8 mouse cellular contexts compared by ENCODE assay signal in the genomic region with DNA sequence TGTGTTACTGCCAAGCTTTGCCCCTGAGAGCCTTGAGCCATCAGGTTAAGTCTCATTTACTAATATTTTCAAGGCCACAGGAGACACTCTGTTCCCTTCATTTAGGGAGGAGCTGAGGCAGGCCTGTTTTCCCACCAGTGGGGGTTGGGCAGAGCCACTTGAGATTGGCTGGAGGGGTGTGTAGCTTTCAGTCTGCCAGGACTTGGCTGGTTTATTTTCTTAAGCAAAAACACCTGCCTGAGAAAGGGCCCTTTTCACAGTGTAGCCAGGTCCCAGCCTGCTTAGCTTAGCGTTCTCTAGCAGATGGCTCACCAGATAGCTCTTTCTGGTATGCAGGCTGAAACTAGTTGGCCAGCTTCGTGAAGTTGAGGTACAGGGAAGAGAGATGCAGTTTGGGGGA. TPM values are rescaled to one million over a fixed set of nuclear protein-coding genes. Genes with fewer than 3 reads are reported as not detected.
DNase-seq lines count a peak whose midpoint lies in the region; ATAC-seq and TF ChIP-seq lines count a peak whose summit lies in the region.

No protein-coding gene starts in this region.

- WGBS in embryonic facial prominence, embryonic 15.5 days: 10% methylated on average over 2 of the region's 2 CpGs
- 28% methylated on average over 2 of the region's 2 CpGs for WGBS in lung, embryonic 14.5 days
- WGBS in midbrain, embryonic 13.5 days: 68% methylated on average over 2 of the region's 2 CpGs

- H3K27ac ChIP-seq in embryonic facial prominence, embryonic 15.5 days (replicated peaks): peak overlapping the region; percentile 99
- H3K27ac ChIP-seq in lung, embryonic 14.5 days (ENCODE audit: low read depth): peak overlapping the region; percentile 64
- H3K27ac ChIP-seq in midbrain, embryonic 13.5 days: no peak overlapping the region

- no peak for TF ChIP-seq CTCF in lung, embryonic 14.5 days (IDR thresholded peaks at IDR 0.05; ENCODE audit: low read depth)

- H3K9ac ChIP-seq in embryonic facial prominence, embryonic 15.5 days: no peak overlapping the region
- no peak overlapping the region for H3K9ac ChIP-seq in lung, embryonic 14.5 days
- H3K9ac ChIP-seq in midbrain, embryonic 13.5 days (replicated peaks): no peak overlapping the region

- H3K36me3 ChIP-seq in embryonic facial prominence, embryonic 15.5 days: peaks cover 22% of the 10 kb centered on the region; the same call in 1 of the 2 replicates
- H3K36me3 ChIP-seq in lung, embryonic 14.5 days (ENCODE audit: insufficient read depth): peaks cover 8% of the 10 kb centered on the region; the same call in 1 of the 2 replicates
- H3K36me3 ChIP-seq in midbrain, embryonic 13.5 days: no peaks in the 10 kb centered on the region

- H3K4me3 ChIP-seq in embryonic facial prominence, embryonic 15.5 days (replicated peaks): peak overlapping the region; percentile 87; the same call in 1 of the 2 replicates
- H3K4me3 ChIP-seq in lung, embryonic 14.5 days (ENCODE audit: low read depth, low read length): no peak overlapping the region
- H3K4me3 ChIP-seq in midbrain, embryonic 13.5 days (replicated peaks): no peak overlapping the region

- peak; percentile 78 for ATAC-seq in embryonic facial prominence, embryonic 15.5 days (ENCODE audit: insufficient number of reproducible peaks, low FRiP score, low TSS enrichment, low read depth)
- ATAC-seq in lung, embryonic 14.5 days (ENCODE audit: insufficient read depth): peak; percentile 45
- no peak for ATAC-seq in midbrain, embryonic 13.5 days

- no peaks in the 10 kb centered on the region for H3K27me3 ChIP-seq in embryonic facial prominence, embryonic 15.5 days
- no peaks in the 10 kb centered on the region for H3K27me3 ChIP-seq in lung, embryonic 14.5 days (ENCODE audit: insufficient read depth, low read length)
- H3K27me3 ChIP-seq in midbrain, embryonic 13.5 days: peaks cover 24% of the 10 kb centered on the region

- H3K9me3 ChIP-seq in embryonic facial prominence, embryonic 15.5 days (replicated peaks): no peaks in the 10 kb centered on the region
- H3K9me3 ChIP-seq in lung, embryonic 14.5 days (ENCODE audit: low read depth, low read length): no peaks in the 10 kb centered on the region
- no peaks in the 10 kb centered on the region for H3K9me3 ChIP-seq in midbrain, embryonic 13.5 days

- H3K4me1 ChIP-seq in embryonic facial prominence, embryonic 15.5 days: peaks cover 80% of the 10 kb centered on the region
- peaks cover 47% of the 10 kb centered on the region for H3K4me1 ChIP-seq in lung, embryonic 14.5 days (ENCODE audit: insufficient read depth)
- H3K4me1 ChIP-seq in midbrain, embryonic 13.5 days (replicated peaks): peaks cover 14% of the 10 kb centered on the region

- peak; percentile 97 for DNase-seq in heart, adult 11 months
- DNase-seq in heart, adult 8-10 months (ENCODE audit: low spot score): no peak
- peak; percentile 53 for DNase-seq in hindlimb bud, embryonic 11.5 days (ENCODE audit: extremely low spot score, low read depth, low spot score)
- DNase-seq in lung, embryonic 14.5 days: peak; percentile 63
- peak; percentile 70 to 85 for DNase-seq in urinary bladder, postnatal 36 days (ENCODE audit: low spot score in 2 of 2)
- no peak for DNase-seq in cerebellum, adult 18-20 months

- peak overlapping the region; percentile 65 for H3K4me2 ChIP-seq in embryonic facial prominence, embryonic 15.5 days (replicated peaks)
- no peak overlapping the region for H3K4me2 ChIP-seq in lung, embryonic 14.5 days
- H3K4me2 ChIP-seq in midbrain, embryonic 13.5 days (replicated peaks): no peak overlapping the region

RNA-seq across cellular contexts. Expression of a gene that starts 5.6 kb away (rescaled TPM):
- total RNA-seq in heart, adult 8-10 months (2022): 10 to 100 TPM; 48.1 to 87.1 (median 65.2) TPM
- polyA plus RNA-seq in embryonic facial prominence, embryonic 15.5 days (2015; fragmentation: Nextera tagmentation; extraction: Ambion mirVana): 1,678 and 1,714 TPM in 2 replicates
- 474 and 484 TPM in 2 replicates for polyA plus RNA-seq in lung, embryonic 14.5 days (2014; fragmentation: Nextera tagmentation; extraction: Ambion mirVana)
- polyA plus RNA-seq in midbrain, embryonic 13.5 days (2015; fragmentation: Nextera tagmentation; extraction: Ambion mirVana): 96.0 and 115 TPM in 2 replicates

Comparison
In these comparisons a context has a peak if more than half of its experiments do, and no peak if none do; other contexts are left out.
1. DNase-seq: peak in heart, adult 11 months (single experiment), hindlimb bud, embryonic 11.5 days (single experiment), lung, embryonic 14.5 days (single experiment) and urinary bladder, postnatal 36 days (2 of 2); none in heart, adult 8-10 months (single experiment) and cerebellum, adult 18-20 months (0 of 2).